Mouse (Mus musculus): ENCODE measurements around the gene Olfr1012. TPM values are rescaled to one million over a fixed set of nuclear protein-coding genes. Genes with fewer than 3 reads are reported as not detected.
"Not testable (repeated sequence)": the region's sequence is repeated elsewhere in the genome, so short reads cannot be mapped to it uniquely, and the experiment has no call there.

The Olfr1012 gene
- total RNA-seq (2021): not detected
- long read RNA-seq, experiment 1: 0 reads
- long read RNA-seq, experiment 2: 0 reads

DNA sequence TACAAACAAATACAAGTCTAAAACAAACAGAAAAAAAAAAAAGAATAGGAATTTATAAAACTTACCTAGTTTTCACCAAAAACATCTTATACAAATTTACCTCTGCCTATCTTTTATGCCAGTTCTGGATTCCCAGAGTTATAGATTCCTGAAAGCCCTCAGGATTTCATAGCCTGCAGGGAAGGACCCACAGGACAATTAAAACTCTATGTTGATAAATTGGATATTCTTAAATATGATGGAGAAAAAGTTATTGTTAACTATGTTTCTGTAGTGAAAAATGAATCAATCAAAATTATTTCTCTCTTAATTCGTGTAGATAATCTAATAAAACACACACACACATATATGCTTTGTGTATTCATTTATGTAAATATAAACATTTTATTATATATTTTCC is at the start of gene Olfr1012:
TSS of gene Olfr1012 (minus strand) at position 101 of the 400 bp plus-strand sequence.
- no peak for DNase-seq

GRCm38 (mm10) chr2:85804501-85804900 is 41.9 kb upstream of the Olfr1012 start:
- no peak for DNase-seq

DNA sequence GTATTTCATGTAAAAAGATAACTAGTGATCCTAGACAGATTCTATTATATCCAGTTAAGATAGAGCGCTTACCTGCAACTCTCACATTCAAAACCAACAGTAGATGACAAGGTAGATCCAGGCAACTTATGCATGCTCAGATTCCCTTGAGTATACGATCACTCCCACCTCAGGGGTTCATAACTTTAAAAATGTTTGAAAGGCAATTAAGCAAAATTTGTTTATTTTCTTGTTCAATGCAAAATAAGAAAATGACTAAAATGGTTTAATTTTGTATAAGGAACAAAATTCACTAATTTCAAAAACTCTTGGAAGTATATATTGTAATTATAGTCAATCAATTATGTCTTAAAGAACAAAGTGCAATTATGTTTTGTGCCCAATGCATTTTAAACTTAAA is 39.9 kb upstream of the Olfr1012 start, which contains the start of gene Olfr1016:
TSS of gene Olfr1016 (minus strand) at position 101 of the 400 bp plus-strand sequence.
- DNase-seq: no peak

DNA sequence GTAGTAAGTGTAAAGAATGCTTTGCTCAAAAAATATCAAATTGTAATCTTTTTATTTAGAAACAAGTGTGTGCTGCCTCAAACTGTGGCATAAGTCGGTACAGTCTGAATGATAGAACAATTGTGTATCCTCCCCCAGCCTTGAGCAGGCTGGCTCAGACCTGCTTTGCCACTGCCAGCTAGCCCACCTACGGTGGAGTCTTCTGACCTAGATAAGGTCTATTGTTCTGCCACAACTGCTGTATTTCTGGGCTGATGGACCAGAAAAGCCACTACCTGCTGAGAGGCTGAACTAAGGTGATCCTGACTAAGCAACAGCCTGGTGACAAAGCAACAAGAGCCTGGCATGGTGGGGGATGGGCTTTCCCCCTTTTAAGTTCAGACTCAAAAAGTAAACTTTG is 29.8 kb upstream of the Olfr1012 start:
- DNase-seq: no peak

DNA sequence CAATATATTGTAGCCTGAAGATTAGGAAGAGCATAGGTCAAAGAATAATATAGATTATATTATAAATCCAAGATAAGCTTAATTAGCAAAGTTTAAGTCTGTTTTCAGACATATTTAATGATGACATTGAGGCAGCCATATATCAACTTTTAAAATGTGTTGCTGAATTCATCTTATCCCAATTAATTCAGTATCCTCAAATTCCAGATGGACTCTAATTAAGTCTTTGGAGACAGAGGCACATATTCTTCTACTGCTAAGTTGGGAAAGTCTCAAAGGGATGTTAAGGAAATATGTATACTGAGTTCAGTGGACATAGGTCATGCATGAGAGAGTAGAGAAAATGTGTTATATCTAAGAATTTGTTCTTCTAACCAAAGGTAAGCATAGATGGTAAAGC is 19.2 kb upstream of the Olfr1012 start, which contains the start of gene Olfr1015:
TSS of gene Olfr1015 (plus strand) at position 301 of the 400 bp plus-strand sequence.
- DNase-seq: no peak

DNA sequence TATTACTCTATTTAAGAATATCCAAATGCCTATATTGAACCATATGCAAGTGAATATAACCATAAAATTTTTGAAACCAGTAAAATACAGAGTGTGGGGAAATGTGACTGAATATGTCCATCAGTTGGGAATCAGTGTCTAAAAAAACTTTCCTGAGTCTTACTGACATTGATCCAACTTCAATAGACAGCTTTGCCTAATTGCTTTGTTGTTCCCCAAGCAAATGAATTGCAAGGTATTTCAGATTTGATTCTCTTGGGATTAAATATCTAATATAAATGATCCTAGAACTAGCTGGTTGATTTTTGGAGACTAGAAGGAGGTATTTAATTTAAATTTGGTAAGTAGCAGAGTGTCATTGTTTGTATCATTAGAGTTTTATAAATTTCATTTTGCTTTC is 9.8 kb upstream of the Olfr1012 start, which contains the start of gene Olfr1014:
TSS of gene Olfr1014 (plus strand) at position 301 of the 400 bp plus-strand sequence.
- no peak for DNase-seq

- no peak for DNase-seq
These were observed 4.2 kb upstream of the Olfr1012 start, which contains the start of gene Olfr1013 for GRCm38 (mm10) chr2:85766798-85767197. TSS of gene Olfr1013 (plus strand) at chr2:85767098.

DNA sequence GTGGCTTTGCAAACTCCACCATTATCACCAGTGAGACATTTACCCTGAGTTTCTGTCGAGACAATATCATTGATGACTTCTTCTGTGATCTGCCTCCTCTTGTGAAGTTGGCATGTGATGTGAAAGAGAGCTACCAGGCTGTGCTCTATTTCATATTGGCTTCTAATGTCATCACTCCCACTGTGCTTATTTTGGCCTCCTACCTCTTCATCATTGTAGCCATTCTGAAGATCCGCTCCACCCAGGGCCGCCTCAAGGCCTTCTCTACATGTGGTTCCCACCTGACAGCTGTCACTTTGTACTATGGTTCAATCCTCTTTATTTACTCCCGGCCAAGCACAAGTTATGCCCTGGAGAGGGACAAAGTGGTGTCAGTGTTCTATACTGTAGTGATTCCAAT is 8.7 kb downstream of the Olfr1012 start:
- no peak for DNase-seq

DNA sequence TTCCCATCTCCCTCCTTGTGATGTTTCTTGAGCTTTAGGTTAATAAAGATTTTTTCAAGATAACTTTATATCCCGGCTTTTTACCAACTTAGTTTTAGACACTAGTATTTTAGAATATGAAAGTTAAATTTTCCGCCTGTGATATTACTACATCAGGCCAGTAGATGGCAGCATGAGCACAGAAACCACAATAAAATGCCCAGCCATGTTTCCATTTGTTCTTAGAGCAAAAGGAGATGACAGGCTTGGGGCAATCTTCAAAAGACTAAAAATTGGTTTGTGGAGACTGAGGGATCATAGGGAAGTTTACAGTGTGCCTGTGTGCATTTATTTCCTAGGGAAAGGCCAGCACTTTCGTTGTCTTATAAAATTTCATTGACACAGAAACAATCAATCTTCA is 36.8 kb downstream of the Olfr1012 start:
- peak; percentile 22 for DNase-seq

- no peak for DNase-seq
These were observed 47.4 kb downstream of the Olfr1012 start, which contains the start of gene Olfr1009 for GRCm38 (mm10) chr2:85715119-85715518. TSS of gene Olfr1009 (plus strand) at chr2:85715419.

- DNase-seq: no peak
These were observed 51.4 kb downstream of the Olfr1012 start for GRCm38 (mm10) chr2:85711159-85711558.

- not testable (repeated sequence) for DNase-seq
These were observed 51.9 kb downstream of the Olfr1012 start for GRCm38 (mm10) chr2:85710680-85711079.

Other genes starting within 250 kb of the Olfr1012 start
- gene 4833423E24Rik, start 243.7 kb downstream of the Olfr1012 start, total RNA-seq (2021): under 1 TPM; 0.15 to 0.24 TPM
- gene Olfr996, start 183.6 kb downstream of the Olfr1012 start, total RNA-seq (2021): under 1 TPM in 1 of 2 experiments, not detected in 1; 0.36 TPM
- gene Olfr998, start 173.8 kb downstream of the Olfr1012 start, total RNA-seq (2021): not detected
- gene Olfr1000, start 150.9 kb downstream of the Olfr1012 start, total RNA-seq (2021): not detected
- not detected for gene Olfr1002, start 112.1 kb downstream of the Olfr1012 start, total RNA-seq (2021)
- gene Olfr154, start 98.3 kb downstream of the Olfr1012 start, total RNA-seq (2021): not detected
- gene Olfr1006, start 84.0 kb downstream of the Olfr1012 start, total RNA-seq (2021): not detected
- gene Olfr1008, start 73.3 kb downstream of the Olfr1012 start, total RNA-seq (2021): not detected
- under 1 TPM in 1 of 2 experiments, not detected in 1; 0.24 TPM for gene Olfr1009, start 47.3 kb downstream of the Olfr1012 start, total RNA-seq (2021)
- under 1 TPM; 0.12 to 0.15 TPM for gene Olfr1013, start 4.3 kb upstream of the Olfr1012 start, total RNA-seq (2021)
- gene Olfr1014, start 9.9 kb upstream of the Olfr1012 start, total RNA-seq (2021): not detected
- not detected for gene Olfr1015, start 19.3 kb upstream of the Olfr1012 start, total RNA-seq (2021)
- not detected for gene Olfr1016, start 39.8 kb upstream of the Olfr1012 start, total RNA-seq (2021)
- gene Olfr1018, start 55.7 kb upstream of the Olfr1012 start, total RNA-seq (2021): not detected
- gene Olfr1019, start 82.7 kb upstream of the Olfr1012 start, total RNA-seq (2021): not detected
- gene Olfr1020, start 84.3 kb upstream of the Olfr1012 start, total RNA-seq (2021): not detected
- gene Olfr1022, start 105.8 kb upstream of the Olfr1012 start, total RNA-seq (2021): not detected
- gene Olfr1023, start 122.9 kb upstream of the Olfr1012 start, total RNA-seq (2021): not detected
- gene Olfr1024, start 142.3 kb upstream of the Olfr1012 start, total RNA-seq (2021): not detected
- gene Olfr1025-ps1, start 152.4 kb upstream of the Olfr1012 start, total RNA-seq (2021): not detected
- gene Olfr1026, start 158.8 kb upstream of the Olfr1012 start, total RNA-seq (2021): not detected
- gene Olfr1028, start 187.7 kb upstream of the Olfr1012 start, total RNA-seq (2021): not detected
- not detected for gene Olfr1029, start 211.1 kb upstream of the Olfr1012 start, total RNA-seq (2021)
- gene Olfr1030, start 216.5 kb upstream of the Olfr1012 start, total RNA-seq (2021): not detected
- not detected for gene Olfr1031, start 227.5 kb upstream of the Olfr1012 start, total RNA-seq (2021)
- not detected for gene Olfr1032, start 242.8 kb upstream of the Olfr1012 start, total RNA-seq (2021)

Data from adrenal gland, postnatal 10 days (tissue).